Mouse (Mus musculus): ENCODE measurements around the gene Entpd4b. TPM values are rescaled to one million over a fixed set of nuclear protein-coding genes. Genes with fewer than 3 reads are reported as not detected.
A peak's percentile ranks its signal among the peaks of the same experiment; 100 is the strongest.
"Not testable (repeated sequence)": the region's sequence is repeated elsewhere in the genome, so short reads cannot be mapped to it uniquely, and the experiment has no call there.

The Entpd4b gene
- polyA plus RNA-seq (2015; fragmentation: Nextera tagmentation; extraction: Ambion mirVana) = 16.0 TPM in 2 replicates

GRCm38 (mm10) chr14:69555110-69555831 is at the start of gene Entpd4b:
Entpd4b (plus strand) TSS chr14:69555424.
- peak; percentile 94 for ATAC-seq (ENCODE audit: low FRiP score, low read depth)
- H3K27me3 ChIP-seq; H3K4me1 ChIP-seq (replicated peaks); H3K36me3 ChIP-seq; H3K9ac ChIP-seq; H3K9me3 ChIP-seq; H3K4me3 ChIP-seq; H3K4me2 ChIP-seq; H3K27ac ChIP-seq (replicated peaks): not testable (repeated sequence)
- WGBS = no CpG with 5 or more reads among the region's 68 CpGs

GRCm38 (mm10) chr14:69507000-69507399 is 48.2 kb upstream of the Entpd4b start:
- WGBS = no CpG with 5 or more reads among the region's 1 CpGs
- not testable (repeated sequence) for H3K4me2 ChIP-seq; H3K9ac ChIP-seq; H3K4me3 ChIP-seq; H3K9me3 ChIP-seq; ATAC-seq (ENCODE audit: low FRiP score, low read depth); H3K27ac ChIP-seq (replicated peaks); H3K27me3 ChIP-seq; H3K4me1 ChIP-seq (replicated peaks); H3K36me3 ChIP-seq

GRCm38 (mm10) chr14:69512449-69512848 is 42.8 kb upstream of the Entpd4b start, which contains the start of gene Gm27179:
Gm27179 (minus strand) TSS chr14:69512549.
- not testable (repeated sequence) for H3K4me2 ChIP-seq; H3K27me3 ChIP-seq; H3K4me3 ChIP-seq; H3K27ac ChIP-seq (replicated peaks); H3K9me3 ChIP-seq; H3K9ac ChIP-seq; ATAC-seq (ENCODE audit: low FRiP score, low read depth); H3K36me3 ChIP-seq; H3K4me1 ChIP-seq (replicated peaks)
- no CpG with 5 or more reads among the region's 2 CpGs for WGBS

GRCm38 (mm10) chr14:69520810-69521209 is 34.4 kb upstream of the Entpd4b start:
- H3K4me2 ChIP-seq; H3K4me3 ChIP-seq; H3K9me3 ChIP-seq; ATAC-seq (ENCODE audit: low FRiP score, low read depth); H3K27ac ChIP-seq (replicated peaks); H3K9ac ChIP-seq; H3K36me3 ChIP-seq; H3K27me3 ChIP-seq; H3K4me1 ChIP-seq (replicated peaks): not testable (repeated sequence)
- no CpG with 5 or more reads among the region's 2 CpGs for WGBS

GRCm38 (mm10) chr14:69523001-69523400 is 32.2 kb upstream of the Entpd4b start:
- H3K4me1 ChIP-seq (replicated peaks); H3K9ac ChIP-seq; H3K27me3 ChIP-seq; H3K4me2 ChIP-seq; H3K4me3 ChIP-seq; H3K9me3 ChIP-seq; H3K27ac ChIP-seq (replicated peaks); H3K36me3 ChIP-seq; ATAC-seq (ENCODE audit: low FRiP score, low read depth): not testable (repeated sequence)
- WGBS = no CpG with 5 or more reads among the region's 1 CpGs

- H3K36me3 ChIP-seq; H3K4me3 ChIP-seq; H3K27me3 ChIP-seq; H3K4me1 ChIP-seq (replicated peaks); H3K27ac ChIP-seq (replicated peaks); H3K4me2 ChIP-seq; H3K9me3 ChIP-seq; H3K9ac ChIP-seq; ATAC-seq (ENCODE audit: low FRiP score, low read depth): not testable (repeated sequence)
- WGBS = no CpG with 5 or more reads among the region's 1 CpGs
Observed at GRCm38 (mm10) chr14:69526202-69526601, 29.0 kb upstream of the Entpd4b start.

GRCm38 (mm10) chr14:69536539-69536938 is 18.7 kb upstream of the Entpd4b start:
- H3K9ac ChIP-seq; ATAC-seq (ENCODE audit: low FRiP score, low read depth); H3K4me3 ChIP-seq; H3K36me3 ChIP-seq; H3K27me3 ChIP-seq; H3K9me3 ChIP-seq; H3K4me1 ChIP-seq (replicated peaks); H3K4me2 ChIP-seq; H3K27ac ChIP-seq (replicated peaks): not testable (repeated sequence)
- WGBS = no CpG with 5 or more reads among the region's 7 CpGs

GRCm38 (mm10) chr14:69540113-69540512 is 15.1 kb upstream of the Entpd4b start:
- not testable (repeated sequence) for H3K9ac ChIP-seq; H3K9me3 ChIP-seq; H3K27me3 ChIP-seq; H3K4me1 ChIP-seq (replicated peaks); H3K4me2 ChIP-seq; H3K27ac ChIP-seq (replicated peaks); H3K36me3 ChIP-seq; H3K4me3 ChIP-seq; ATAC-seq (ENCODE audit: low FRiP score, low read depth)
- no CpG with 5 or more reads among the region's 5 CpGs for WGBS

- not testable (repeated sequence) for H3K36me3 ChIP-seq; H3K4me2 ChIP-seq; H3K27ac ChIP-seq (replicated peaks); H3K4me3 ChIP-seq; H3K27me3 ChIP-seq; H3K9ac ChIP-seq; H3K9me3 ChIP-seq; H3K4me1 ChIP-seq (replicated peaks); ATAC-seq (ENCODE audit: low FRiP score, low read depth)
- WGBS = no CpG with 5 or more reads among the region's 7 CpGs
Observed at GRCm38 (mm10) chr14:69542695-69543094, 12.5 kb upstream of the Entpd4b start.

- ATAC-seq (ENCODE audit: low FRiP score, low read depth); H3K4me1 ChIP-seq (replicated peaks); H3K36me3 ChIP-seq; H3K27ac ChIP-seq (replicated peaks); H3K9me3 ChIP-seq; H3K27me3 ChIP-seq; H3K4me3 ChIP-seq; H3K4me2 ChIP-seq; H3K9ac ChIP-seq: not testable (repeated sequence)
- WGBS = no CpG with 5 or more reads among the region's 7 CpGs
Observed at GRCm38 (mm10) chr14:69544033-69544432, 11.2 kb upstream of the Entpd4b start.

GRCm38 (mm10) chr14:69545052-69545451 is 10.2 kb upstream of the Entpd4b start:
- WGBS = no CpG with 5 or more reads among the region's 2 CpGs
- not testable (repeated sequence) for ATAC-seq (ENCODE audit: low FRiP score, low read depth); H3K27ac ChIP-seq (replicated peaks); H3K4me1 ChIP-seq (replicated peaks); H3K4me3 ChIP-seq; H3K9ac ChIP-seq; H3K27me3 ChIP-seq; H3K9me3 ChIP-seq; H3K4me2 ChIP-seq; H3K36me3 ChIP-seq

- not testable (repeated sequence) for H3K36me3 ChIP-seq; H3K4me2 ChIP-seq; H3K9ac ChIP-seq; H3K9me3 ChIP-seq; ATAC-seq (ENCODE audit: low FRiP score, low read depth); H3K27ac ChIP-seq (replicated peaks); H3K27me3 ChIP-seq; H3K4me1 ChIP-seq (replicated peaks); H3K4me3 ChIP-seq
- WGBS = no CpG with 5 or more reads among the region's 4 CpGs
Observed at GRCm38 (mm10) chr14:69547310-69547709, 7.9 kb upstream of the Entpd4b start.

GRCm38 (mm10) chr14:69556820-69557219 is 1.6 kb downstream of the Entpd4b start:
- no CpG with 5 or more reads among the region's 8 CpGs for WGBS
- H3K9ac ChIP-seq; H3K4me2 ChIP-seq; H3K4me3 ChIP-seq; H3K9me3 ChIP-seq; H3K36me3 ChIP-seq; ATAC-seq (ENCODE audit: low FRiP score, low read depth); H3K27ac ChIP-seq (replicated peaks); H3K27me3 ChIP-seq; H3K4me1 ChIP-seq (replicated peaks): not testable (repeated sequence)
